Mouse (Mus musculus) liver, adult 10 weeks (tissue): ENCODE measurements around the gene Pofut2. TPM values are rescaled to one million over a fixed set of nuclear protein-coding genes. Genes with fewer than 3 reads are reported as not detected.

Experiments
- polyA plus RNA-seq: library from polyadenylated mRNA; stranded (reverse); fragments of 350-450 nt; fragmentation: Illumina TruSeq; extraction: RNeasy Lipid Tissue Mini Kit (QIAGEN cat#74804); gene quantifications from one replicate; pipeline ENCODE4 v1.2.3, GENCODE M21; 2014; ENCODE audit warnings: low read depth, low replicate concordance

Gene Pofut2
- 0.82 TPM for polyA plus RNA-seq

DNA sequence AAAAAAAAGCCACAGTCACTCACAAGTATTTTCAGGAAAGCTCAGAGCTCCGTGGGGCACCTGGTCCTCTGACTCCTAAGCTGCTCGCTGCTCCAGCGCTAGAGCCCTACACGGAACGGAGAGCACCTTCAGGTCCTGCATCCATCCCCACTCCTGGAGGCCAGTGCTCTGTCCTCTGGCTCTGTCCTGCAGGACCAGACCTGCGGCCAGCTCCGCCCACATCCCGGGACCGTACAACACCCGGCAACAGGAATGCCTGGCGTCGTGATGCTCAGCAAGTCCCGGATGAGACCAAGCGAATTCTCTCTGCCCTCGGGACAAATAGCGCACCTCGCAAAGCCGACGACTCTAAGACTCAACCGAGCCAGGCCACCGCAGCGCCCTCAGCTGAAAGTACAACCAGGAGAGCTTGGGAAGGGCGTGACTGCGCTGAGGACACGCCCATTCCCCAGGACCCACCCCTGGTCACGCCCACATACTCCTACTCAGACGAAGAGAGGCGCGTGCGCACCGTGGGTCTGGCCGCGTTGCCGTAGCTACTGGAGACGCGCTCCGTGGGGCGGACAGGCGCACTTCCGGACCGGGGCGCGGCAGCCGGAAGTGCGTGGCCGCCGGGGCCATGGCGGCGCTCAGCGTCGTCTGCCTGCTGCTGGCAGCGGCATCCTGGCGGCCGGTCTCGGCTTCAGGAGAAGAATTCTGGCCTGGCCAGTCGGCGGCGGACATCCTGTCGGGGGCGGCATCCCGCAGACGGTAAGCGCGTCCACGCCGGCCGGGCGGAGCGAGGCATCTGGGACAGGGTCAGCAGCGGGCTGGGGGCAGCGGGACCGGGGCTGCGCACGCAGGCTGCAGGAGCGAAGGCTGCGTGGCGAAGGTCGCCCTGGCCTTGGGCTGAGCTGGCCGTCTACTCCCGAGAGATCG, at the start of gene Pofut2:
Gene Pofut2, plus strand, starts transcription at position 515 of the 918 bp plus-strand sequence.

Other genes starting within 250 kb of the Pofut2 start
- 0.32 TPM for gene Slc19a1, start 227.0 kb upstream of the Pofut2 start, polyA plus RNA-seq
- gene Col18a1, start 92.7 kb upstream of the Pofut2 start, polyA plus RNA-seq, result 51.0 TPM
- gene Adarb1, start 159.1 kb downstream of the Pofut2 start, polyA plus RNA-seq, result 2.9 TPM